Mouse (Mus musculus) fat pad, adult 2 months (tissue): ENCODE results near the gene Ttc9.

Experiments used
- DNase-seq: peaks from one replicate; pipeline ENCODE4 v3.0.0-alpha.2; 2011; ENCODE audit warnings: low read depth, low spot score; ENCODE audit errors: extremely low read depth

The Ttc9 gene

GRCm38 (mm10) chr12:81657321-81657720 is 26.3 kb downstream of the Ttc9 start:
- DNase-seq: no peak

GRCm38 (mm10) chr12:81658086-81658485 is 27.0 kb downstream of the Ttc9 start:
- DNase-seq: no peak

GRCm38 (mm10) chr12:81662076-81662475 is 31.0 kb downstream of the Ttc9 start:
- no peak for DNase-seq

GRCm38 (mm10) chr12:81663116-81663515 is 32.1 kb downstream of the Ttc9 start:
- DNase-seq: no peak

GRCm38 (mm10) chr12:81663906-81664305 is 32.9 kb downstream of the Ttc9 start:
- no peak for DNase-seq

- DNase-seq: no peak
These were observed 37.4 kb downstream of the Ttc9 start for GRCm38 (mm10) chr12:81668406-81668805.

GRCm38 (mm10) chr12:81675557-81675956 is 44.5 kb downstream of the Ttc9 start:
- no peak for DNase-seq

GRCm38 (mm10) chr12:81679807-81680529 is 48.9 kb downstream of the Ttc9 start:
- no peak for DNase-seq

GRCm38 (mm10) chr12:81683395-81683794 is 52.3 kb downstream of the Ttc9 start:
- DNase-seq: no peak

GRCm38 (mm10) chr12:81684096-81684495 is 53.0 kb downstream of the Ttc9 start:
- no peak for DNase-seq

GRCm38 (mm10) chr12:81685981-81686380 is 54.9 kb downstream of the Ttc9 start:
- DNase-seq: no peak

GRCm38 (mm10) chr12:81686406-81687117 is 55.5 kb downstream of the Ttc9 start:
- DNase-seq: no peak

- DNase-seq: no peak
These were observed 56.8 kb downstream of the Ttc9 start for GRCm38 (mm10) chr12:81687873-81688272.

- no peak for DNase-seq
These were observed 57.5 kb downstream of the Ttc9 start for GRCm38 (mm10) chr12:81688537-81688936.

GRCm38 (mm10) chr12:81689505-81690056 is 58.5 kb downstream of the Ttc9 start:
- no peak for DNase-seq

- no peak for DNase-seq
These were observed 59.1 kb downstream of the Ttc9 start for GRCm38 (mm10) chr12:81690111-81690510.

- DNase-seq: no peak
These were observed 59.7 kb downstream of the Ttc9 start for GRCm38 (mm10) chr12:81690751-81691150.

GRCm38 (mm10) chr12:81691177-81691730 is 60.2 kb downstream of the Ttc9 start:
- DNase-seq: no peak

GRCm38 (mm10) chr12:81698011-81698410 is 67.0 kb downstream of the Ttc9 start:
- no peak for DNase-seq

- no peak for DNase-seq
These were observed 71.9 kb downstream of the Ttc9 start for GRCm38 (mm10) chr12:81702903-81703302.

GRCm38 (mm10) chr12:81712618-81713017 is 81.6 kb downstream of the Ttc9 start:
- no peak for DNase-seq
